Mouse (Mus musculus) yolk sac, embryonic 10.5 days (tissue): ENCODE results near the gene Ccdc180.

Experiments used
- DNase-seq: peaks from one replicate; pipeline ENCODE4 v3.0.0-alpha.2; 2017; ENCODE audit warnings: low spot score

Ccdc180 gene

DNA sequence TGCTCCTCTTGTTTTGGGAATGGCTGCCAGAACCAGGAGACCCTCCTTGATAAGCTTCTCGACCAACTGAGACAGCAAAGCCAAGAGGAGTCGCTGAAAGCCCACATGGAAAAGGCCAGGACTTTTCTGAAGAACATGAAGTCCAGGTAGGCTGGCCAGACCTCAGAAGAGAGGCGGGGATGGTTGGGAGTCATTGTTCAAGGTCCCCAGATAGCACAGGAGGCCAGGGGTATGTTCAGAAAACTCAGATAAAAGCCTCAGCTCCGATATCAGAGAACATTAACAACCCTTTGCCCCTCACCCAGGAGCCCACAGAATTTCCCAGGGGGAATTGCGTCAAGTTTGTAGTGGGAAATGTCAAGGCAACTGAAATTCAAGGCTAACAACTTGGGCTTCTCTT lies 21.2 kb downstream of the Ccdc180 start:
- DNase-seq = no peak

DNA sequence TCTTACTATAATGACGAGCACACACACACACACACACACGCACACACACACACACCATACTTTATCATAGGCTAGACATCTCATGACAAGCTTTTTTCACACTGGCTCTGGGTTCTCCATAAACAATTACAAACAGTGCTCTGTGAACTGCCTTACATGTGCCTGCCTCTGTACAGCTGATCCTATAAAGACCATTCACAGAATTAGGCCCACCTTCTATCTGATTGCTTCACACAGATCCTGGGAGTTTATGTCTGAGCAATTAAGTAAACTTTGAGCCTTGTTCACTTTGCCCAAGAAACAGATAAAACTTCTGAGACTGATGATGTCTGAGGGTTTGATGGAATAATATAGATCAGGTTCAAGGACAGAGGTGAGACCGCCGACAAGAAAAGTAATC lies 21.8 kb downstream of the Ccdc180 start:
- DNase-seq = no peak

DNA sequence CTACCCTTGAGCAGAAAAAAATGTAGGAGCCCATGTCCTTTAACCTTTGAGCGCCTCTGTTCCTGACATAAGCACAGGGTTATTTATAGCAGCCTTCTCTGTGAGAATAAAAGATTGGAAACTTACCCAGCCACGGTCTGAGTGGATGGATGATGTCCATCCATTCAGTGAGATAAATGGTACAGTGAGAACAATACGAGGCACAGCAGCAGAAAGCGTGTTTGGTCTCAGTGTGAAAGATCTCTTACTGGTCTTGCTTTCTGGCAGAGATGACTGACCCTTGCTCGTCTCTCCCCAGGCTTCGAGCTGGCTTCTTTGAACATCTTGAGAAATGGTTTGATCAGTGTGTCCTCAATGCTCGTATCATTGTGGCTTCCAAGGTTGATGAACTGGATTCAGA lies 27.0 kb downstream of the Ccdc180 start:
- no peak for DNase-seq

DNA sequence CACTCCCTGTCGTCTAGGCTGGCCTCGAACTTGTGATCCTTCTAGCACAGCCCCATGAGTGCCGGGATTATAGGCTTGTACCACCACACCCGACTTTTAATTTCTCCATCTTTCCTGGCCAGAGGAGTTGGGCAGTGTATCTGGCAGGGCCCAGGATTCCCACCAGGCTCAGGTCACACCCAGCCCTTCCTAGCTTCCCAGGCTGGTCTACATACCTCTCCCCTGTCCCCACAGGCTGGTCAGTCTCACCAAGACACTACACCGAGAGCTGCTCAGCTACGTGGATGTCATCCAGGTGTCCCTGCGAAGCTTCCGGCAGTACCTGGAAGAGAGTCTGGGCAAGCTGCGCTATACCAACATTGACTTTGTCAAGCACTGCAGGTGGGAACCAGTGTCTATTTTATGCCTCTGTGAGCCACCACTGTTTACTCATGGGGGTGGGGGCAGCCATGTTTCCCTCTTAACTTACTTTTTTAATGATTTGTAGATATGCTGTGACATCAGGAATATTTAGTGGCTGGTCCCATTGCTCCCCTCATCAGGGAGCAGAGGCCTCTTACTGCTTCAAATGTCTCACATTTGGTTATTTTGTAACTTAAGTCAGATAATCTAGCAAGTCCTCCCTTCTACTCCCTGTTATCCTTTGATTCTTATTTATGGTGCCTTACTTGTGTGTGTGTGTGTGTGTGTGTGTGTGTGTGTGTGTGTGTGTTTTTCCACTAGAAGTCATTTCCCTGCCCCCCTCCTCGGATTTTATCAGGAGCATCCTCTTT lies 31.7 kb downstream of the Ccdc180 start:
- no peak for DNase-seq

DNA sequence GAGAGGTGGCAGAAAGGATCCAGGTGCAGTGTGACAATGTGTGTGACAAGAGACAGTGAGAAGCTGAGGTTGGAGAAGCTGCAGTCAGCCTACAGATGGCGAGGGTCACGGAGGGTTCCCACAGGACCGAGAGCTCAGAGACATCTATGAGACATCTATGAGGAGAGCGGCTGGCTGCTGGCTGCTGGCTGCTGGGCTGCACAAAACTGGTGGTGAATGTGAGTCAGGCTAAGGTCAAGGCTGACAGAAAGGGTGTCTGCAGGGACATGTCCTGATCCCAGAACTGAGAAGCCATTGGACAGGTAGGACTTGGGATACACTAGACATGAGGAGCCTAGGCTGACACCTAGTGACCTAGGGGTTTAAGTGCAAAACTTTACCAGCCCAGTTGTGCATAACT lies 33.9 kb downstream of the Ccdc180 start:
- no peak for DNase-seq

DNA sequence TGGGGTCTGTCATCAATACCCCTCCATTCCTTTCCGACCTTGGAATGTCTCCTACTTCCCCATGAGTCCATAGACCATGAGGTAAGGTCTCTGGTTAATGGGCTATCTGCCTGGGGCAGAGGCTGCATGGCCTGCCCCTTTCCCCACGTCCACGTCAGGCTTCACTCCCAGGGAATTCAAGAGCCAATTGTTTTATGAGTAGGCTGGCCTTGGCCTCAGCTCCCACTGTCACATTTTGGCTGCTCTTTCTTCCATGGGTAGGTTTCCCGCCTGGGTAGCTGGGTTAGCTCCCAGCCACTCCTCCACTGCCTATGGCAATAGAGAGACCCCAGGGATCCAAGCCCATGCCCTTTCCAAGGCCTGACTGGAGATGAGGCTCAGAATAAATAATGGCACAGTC lies 38.5 kb downstream of the Ccdc180 start:
- DNase-seq = no peak

DNA sequence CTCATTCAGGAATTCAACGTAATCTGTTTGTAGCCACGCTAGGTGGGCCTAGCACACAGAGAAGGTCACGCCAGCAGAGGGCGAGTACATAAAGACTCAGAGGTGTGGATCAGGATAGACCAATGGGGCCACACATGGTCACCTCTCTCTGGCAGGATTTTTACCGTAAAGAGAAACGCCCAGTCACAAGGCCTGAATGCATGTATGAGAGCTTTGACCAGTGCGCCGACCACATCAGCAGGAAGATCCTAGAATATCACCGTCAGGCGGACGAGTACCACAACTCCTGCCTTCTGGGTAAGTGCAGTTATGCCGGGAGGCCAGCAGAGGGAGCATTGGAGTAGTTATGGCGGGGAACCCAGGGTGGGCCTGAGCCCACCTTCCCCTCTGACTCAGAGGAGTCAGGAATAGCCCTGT lies 51.5 kb downstream of the Ccdc180 start:
- DNase-seq = peak; percentile 52

DNA sequence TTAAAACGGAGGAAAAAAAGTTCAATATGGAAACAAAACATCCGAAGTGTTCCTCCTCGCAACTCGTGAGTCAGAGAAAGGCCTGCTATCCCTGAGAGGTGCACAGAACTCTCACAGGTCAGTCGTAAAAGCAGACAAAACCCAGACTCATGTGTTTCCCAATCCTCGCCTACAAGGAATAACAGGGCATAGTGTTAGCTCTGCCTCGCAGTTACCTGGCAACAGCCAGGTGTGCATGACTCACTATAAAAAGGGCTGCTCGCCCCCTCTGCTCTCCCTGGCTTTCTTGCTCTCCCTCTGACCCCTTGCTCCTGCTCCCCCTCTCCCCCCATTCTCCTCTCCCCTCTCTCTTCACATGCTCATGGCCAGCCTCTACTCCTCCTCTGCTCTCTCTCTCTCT lies 57.6 kb downstream of the Ccdc180 start:
- no peak for DNase-seq

DNA sequence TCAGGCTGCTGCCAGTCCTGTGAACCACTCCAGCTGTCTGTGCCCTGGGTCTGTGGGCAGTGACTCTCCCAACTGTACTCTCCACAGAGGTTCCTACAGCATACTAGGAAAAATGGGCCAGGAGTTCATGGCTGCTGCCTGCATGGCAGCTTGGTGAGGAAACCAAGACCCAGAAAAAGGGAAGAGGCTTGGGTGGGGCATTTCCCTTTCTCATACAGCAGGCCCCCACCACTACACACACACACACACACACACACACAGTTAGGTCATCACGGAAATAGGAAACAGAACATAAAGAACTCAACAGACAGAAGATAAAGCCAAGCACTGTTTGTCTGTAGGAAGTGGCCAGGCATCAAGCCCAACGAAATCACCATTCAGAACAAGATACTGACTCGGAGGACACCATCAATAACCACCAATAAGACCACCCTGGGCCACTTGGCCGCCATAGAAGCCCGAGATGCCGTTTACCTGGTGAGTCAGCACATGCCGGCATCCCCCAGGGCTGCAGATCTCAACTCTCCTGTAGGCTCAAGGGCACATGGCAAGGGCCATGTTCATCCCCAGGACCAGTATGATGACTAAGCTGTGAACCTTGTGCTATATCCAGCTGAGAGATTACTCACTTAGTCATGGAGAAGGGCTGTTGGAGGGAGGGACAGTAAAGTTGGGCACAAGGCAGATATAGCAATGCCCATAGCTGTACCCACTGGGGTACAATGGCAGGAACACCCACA lies 59.2 kb downstream of the Ccdc180 start:
- DNase-seq = no peak

DNA sequence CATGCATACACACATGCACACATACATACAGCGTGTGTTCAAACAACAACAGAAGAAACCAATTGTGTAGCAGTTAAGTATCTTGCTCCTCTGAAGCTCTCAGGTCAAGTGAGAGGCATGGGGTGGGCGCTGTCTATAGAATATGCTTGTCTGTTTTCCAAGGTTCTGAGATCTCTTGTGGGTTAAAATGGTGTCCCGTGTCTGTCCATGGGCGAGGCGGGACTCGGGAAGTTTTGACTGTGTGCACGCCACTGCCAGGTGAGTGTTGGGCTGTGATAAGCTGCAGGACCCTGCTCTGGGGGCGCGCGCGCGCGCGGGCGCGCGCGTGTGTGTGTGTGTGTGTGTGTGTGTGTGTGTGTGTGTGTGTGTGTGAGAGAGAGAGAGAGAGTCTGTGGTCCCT lies 61.7 kb downstream of the Ccdc180 start:
- DNase-seq = no peak

DNA sequence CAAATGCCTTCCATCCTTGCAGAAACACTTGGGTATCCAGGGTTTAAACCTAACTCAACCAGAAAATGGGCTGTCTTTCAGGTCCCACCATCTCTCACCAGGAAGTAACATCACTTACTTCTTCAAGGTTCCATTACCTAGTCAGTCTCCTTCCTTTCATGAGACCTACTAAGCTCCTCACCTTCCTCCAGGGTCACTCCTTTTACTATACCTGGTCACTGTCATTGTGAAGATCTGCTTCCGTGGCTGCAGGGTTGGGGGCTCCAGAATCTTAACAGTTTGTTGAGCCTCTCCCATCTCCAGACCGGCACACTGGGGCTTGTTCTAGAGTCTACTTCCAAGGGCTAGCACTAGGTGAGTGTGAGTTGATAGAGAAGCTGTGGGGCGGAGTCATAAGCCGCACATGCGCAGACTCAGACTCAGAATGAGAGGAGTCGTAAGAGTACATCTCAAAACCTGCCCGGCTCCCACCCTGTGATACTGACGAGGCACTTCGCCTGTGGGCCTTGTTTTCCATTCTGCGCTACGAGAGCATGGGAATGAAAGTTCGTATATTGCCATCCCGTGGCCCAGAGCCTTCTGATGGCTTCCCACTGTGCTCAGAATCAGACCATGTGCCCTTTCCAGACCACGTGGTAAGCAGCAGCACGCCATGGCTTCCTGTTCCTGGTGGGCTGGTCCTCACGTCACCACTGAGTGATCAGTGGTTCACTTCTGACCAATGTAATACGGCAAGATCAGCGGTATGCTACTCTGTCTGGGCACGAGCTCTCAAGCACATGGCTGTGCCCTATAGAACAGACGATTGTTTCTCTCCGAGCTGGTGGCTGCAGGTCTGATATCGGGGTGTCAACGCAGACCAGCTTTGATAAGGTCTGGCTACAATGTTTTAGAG lies 63.2 kb downstream of the Ccdc180 start:
- DNase-seq = no peak

DNA sequence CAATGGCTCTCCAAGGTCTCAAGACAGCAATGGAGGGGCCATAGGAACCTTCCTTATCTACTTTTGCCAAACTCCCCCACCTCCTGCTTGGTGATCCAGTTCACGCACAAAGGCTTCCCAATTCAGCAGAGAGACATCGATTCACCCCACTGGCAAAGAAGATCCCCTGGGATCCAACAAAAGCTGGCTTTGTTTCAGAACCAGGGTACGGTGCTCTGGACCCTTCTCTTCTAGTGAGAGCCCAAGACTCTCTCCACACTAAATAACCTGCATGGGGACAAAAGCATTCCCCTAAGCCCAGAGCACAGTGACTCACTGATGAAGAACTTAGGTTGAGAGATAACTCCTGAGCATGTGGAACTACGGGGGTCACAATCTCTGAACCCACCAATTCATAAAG lies 65.1 kb downstream of the Ccdc180 start:
- DNase-seq = no peak

DNA sequence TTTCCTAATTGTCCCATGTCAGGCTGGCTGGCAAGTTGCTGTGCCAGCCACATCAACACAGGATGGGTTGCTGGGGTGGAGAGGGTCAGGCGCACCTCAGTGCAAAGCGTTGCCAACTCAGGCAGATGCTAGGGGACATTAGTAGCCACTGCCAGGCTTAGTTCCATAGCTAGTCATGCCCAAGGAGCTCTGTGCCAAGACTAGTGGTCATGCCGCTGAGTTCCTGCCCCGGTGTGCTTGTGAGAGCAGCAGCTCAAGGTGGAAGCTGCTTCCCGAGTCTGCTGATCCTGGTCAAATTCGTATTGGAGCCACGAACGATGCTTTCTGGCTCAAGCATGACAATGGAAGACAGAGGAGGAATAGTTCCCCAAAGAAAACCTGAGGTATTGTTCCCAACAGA lies 66.0 kb downstream of the Ccdc180 start:
- DNase-seq = no peak

DNA sequence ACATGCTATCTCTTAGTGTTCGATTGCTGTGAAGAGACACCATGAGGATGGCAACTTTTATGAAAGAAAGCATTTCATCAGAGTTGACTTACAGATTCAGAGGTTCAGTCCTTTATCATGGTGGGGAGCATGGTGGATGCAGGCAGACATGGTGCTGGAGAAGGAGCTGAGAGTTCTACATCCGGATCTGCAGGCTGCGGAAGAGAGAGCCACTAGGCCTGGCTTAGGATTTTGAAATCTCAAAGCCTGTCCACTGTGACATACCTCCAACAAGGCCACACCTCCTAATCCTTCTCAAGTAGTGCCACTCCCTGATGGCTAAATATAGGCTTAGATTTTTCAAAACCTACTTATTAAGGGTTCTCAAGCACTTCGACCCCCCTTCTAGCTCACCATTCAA lies 66.6 kb downstream of the Ccdc180 start:
- no peak for DNase-seq

DNA sequence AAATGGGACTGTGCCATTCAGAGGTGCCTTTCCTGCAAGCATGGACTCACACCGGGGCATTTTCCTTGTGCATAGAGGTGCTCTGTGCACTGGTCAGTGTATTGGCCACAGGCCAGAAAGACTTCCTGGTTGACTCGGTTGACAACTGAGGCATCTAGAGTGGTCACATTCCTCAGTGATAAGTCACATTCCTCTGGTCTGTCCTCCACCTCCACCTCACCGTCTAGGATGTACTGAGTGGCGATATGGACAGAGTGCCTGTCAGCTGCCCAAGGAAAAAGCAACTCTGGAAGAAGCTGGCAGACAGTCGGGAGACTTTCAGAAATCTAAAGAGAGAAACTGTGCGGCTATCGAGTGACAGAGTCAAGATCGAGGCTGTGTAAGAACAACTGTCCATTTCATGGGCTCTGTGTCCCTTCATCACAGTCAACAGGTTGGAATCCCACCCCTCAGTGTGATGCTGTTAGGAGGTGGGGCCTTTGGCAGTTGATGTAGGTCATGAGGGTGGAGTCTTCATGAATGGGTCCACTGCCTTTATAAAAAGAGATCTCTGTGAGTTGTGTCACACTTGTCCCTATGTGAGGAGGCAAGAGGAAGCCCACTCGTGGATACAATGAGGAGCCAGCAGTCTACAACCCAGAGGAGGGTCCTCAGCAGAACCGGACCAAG lies 74.8 kb downstream of the Ccdc180 start, which contains the start of gene Tdrd7:
Gene Tdrd7, plus strand, starts transcription at position 564 of the 669 bp plus-strand sequence.
- DNase-seq = peak; percentile 80

DNA sequence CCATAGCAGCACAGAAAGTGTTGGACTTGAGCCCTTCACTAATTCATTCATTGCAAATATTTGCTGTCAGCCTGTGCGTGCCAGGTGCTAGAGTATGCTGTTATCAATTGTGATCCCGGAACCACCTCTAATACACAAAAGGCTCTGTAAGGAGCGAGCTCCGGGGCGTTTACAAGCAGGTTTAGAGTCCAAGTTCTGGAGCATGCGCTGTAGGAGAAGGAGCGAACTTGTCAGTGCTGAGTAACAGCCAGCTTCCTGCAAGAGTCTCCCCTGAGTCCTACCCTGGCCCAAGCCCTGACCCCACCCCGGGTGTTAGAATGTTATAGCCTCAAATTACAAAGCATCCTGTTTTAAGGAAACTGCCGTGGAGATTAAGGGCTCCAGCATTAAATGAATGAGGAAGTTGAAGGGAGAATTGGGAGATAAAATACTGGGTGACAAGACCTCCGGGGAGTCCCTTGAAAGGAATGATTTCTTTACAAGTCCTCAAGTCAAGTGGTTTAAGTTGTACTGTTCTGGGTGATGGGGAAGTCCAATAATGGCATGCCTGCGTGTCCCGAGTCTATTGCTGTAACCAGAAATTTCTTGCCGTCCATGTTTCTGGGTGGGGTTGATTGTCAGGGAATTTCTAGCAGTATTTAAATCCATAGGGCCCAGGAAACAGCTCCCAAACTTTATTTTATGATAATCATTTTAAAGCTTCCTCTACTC lies 75.8 kb downstream of the Ccdc180 start:
- DNase-seq = peak; percentile 81

DNA sequence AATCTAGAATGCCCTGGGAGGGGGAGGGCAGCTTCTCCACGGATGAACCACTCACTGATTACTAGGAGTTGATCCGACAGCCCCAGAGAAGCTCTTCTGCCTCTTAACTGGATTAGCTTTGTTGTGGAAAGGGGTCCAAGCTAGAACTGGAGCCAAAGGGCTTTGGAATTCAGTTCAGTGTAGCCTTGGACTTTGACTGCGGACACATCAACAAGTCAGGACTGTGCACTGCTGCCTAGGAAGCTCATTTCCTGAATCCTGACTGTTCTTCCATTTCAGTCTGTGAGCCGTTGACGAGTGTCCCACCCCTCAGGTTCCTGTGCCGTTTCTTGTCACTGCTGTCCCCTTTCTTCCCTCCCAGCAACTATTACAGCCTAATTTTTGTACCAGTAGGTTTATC lies 76.6 kb downstream of the Ccdc180 start:
- DNase-seq = peak; percentile 80

DNA sequence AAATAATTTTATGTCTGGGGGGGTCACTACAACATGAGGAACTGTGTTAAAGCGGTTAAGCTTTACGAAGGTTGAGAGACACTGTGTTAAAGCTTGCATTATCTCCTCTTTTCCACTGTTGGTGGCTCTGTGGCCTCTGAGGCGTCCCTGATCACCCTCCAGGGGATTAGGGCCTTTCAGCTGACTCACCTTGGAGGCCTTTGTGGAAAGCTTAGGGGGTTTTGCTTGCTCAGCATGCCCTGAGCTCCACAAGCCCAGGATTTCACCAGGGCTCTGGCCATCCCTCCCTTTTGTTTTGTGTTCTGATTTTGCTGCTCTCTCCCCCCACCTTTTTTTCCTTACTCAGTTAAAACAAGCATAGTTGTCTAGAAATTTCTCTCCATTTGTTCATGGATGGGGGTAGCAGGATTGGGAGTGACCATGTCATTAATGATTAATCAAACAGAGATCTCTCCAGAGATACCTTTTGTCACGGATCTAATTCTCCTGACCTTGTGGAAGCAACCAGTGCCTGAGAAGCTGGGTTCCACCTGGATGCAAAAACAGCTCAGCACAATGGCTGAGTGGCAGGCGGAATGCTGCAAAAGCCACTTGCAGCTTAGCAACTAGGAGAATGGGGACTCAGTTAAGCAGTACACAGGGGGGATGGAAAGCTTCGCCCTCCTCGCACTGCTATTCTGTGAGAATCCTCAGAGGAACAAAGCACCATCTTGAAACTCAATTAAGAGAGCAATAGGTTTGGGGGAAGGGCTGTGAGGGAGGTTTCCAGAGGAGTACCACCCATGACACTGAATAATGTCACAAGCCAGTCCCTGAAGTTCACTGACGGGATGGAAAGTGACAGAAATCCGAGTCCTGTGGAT lies 77.6 kb downstream of the Ccdc180 start:
- peak; percentile 78 for DNase-seq

DNA sequence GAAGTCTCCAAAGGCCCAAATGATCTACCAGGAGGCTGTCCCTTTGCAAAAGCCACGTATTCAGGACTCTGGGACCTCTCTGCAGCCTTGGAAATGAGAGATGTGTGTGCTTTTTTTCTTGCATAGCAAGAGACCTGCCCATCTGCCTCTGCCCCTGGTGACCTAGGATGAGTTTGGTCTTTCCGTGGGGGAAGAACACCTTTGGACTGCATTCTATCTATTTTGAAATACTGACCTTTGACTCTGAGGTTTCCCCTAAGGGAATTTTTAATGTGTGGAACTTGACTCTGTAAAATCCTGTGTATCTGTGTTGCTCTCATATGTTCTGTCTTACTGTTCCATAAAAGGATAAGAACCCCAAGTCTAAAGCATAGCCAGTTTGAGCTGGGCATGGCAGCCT lies 78.9 kb downstream of the Ccdc180 start:
- DNase-seq = peak; percentile 44

DNA sequence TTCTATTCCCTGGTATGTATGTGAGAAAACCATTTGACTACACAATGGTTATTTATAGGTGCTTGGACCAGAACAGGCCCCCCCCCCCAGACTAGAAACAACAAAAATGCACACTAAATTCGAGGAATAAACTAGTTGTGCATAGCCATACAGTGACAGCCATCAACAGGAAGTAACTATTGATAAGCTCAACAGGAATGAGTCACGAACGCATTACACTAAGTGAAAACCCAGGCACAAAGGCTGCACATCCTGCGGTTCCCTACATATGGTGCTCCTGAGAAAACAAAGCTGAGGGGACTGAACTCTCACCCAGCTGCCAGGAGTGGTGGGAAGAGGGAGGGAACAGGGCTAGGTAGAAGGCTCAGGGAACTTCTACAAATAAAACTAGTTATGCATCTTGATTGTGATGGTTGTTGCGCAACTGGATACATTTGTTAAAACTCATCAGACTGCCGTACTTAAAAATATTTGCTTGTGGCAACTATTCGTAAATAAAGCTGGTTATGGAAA lies 80.0 kb downstream of the Ccdc180 start:
- DNase-seq = no peak
